In the genomic region with DNA sequence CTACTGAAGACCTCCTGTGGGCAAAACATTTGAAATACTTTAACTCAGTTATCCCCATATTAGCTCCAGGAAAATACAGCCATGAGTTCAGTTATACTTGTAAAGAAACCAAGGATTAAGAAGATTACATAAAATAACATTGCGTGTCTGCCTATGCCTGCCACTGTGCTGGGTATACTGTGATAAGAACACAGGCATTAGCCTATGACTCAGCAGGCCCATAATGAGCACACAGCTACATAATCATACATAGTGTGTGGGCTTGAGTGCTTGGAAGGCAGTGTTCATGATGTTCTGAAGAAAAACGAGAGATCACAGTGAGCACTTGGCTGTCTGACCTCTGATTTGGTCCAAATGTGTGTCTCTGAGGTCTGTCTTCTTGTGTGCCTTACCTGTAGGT, we compare ENCODE assay signal across 21 mouse cellular contexts.
A peak's percentile ranks its signal among the peaks of the same experiment; 100 is the strongest.
DNase-seq lines count a peak whose midpoint lies in the region; ATAC-seq lines count a peak whose summit lies in the region.
"Had no signal": no experiment of that assay in that cellular context is flagged by ENCODE, and none has a peak within 500 bp of the region (broad histone marks: within the 10 kb centered on the region; RNA-seq: fewer than 3 reads in every experiment).

No protein-coding gene starts in this region.

- DNase-seq in frontal cortex, adult 2 months (ENCODE audit: extremely low spot score in 1 of 2, low spot score in 1 of 2): no peak
- DNase-seq in right cerebral cortex, adult 18-20 months: peak; percentile 12
- DNase-seq in right cerebral cortex, postnatal 36 days (ENCODE audit: low spot score in 2 of 2): no peak
- no peak for DNase-seq in spleen, postnatal 14 days (ENCODE audit: low spot score in 2 of 2)
- DNase-seq: adrenal gland, adult 8-10 months; adrenal gland, postnatal 14 days; adrenal gland, postnatal 36 days; B cell, adult 2 months; cerebellum, adult 11 months; cerebellum, adult 18-20 months; cerebellum, adult 8-10 months; cerebellum, adult 9-11 months; cerebellum, postnatal 14 days; cerebellum, postnatal 36 days; embryo, embryonic 11 days had no signal

- ATAC-seq in frontal cortex, adult (ENCODE audit: low TSS enrichment): peak; percentile 57
- ATAC-seq: activated CD4-positive, CD25-positive, alpha-beta regulatory T cell, adult 4 months; CD4-positive, CD25-positive, alpha-beta regulatory T cell, adult 4 months; forebrain, embryonic 14.5 days; forebrain, embryonic 16.5 days; Patski had no signal
